Mouse (Mus musculus) gastrocnemius, postnatal 10 days (tissue): Measurements from ENCODE around the gene Top3a. TPM values are rescaled to one million over a fixed set of nuclear protein-coding genes. Genes with fewer than 3 reads are reported as not detected.
A peak's percentile ranks its signal among the peaks of the same experiment; 100 is the strongest.

Experiments used
- DNase-seq: peaks from one replicate; pipeline ENCODE4 v3.0.0; 2021; ENCODE audit warnings: mixed read lengths
- total RNA-seq, 2 experiments: library from RNA; stranded (reverse); gene quantifications; 2 replicates each; pipeline ENCODE4 v1.2.3; 2021

Top3a gene
- total RNA-seq, 2 experiments from 2014 or later, result 6.5 to 7.6 TPM

GRCm38 (mm10) chr11:60712639-60713255 is 64.4 kb downstream of the Top3a start:
- no peak for DNase-seq

- no peak for DNase-seq
Observed at GRCm38 (mm10) chr11:60712040-60712439, 65.1 kb downstream of the Top3a start.

- no peak for DNase-seq
Observed at GRCm38 (mm10) chr11:60711218-60711617, 65.9 kb downstream of the Top3a start.

- DNase-seq, result peak; percentile 8
Observed at GRCm38 (mm10) chr11:60709481-60710465, 67.4 kb downstream of the Top3a start.

- peak; percentile 3 for DNase-seq
Observed at GRCm38 (mm10) chr11:60708631-60709030, 68.5 kb downstream of the Top3a start.

- peak; percentile 87 for DNase-seq
Observed at GRCm38 (mm10) chr11:60707672-60708071, 69.5 kb downstream of the Top3a start.

GRCm38 (mm10) chr11:60706696-60707480 is 70.3 kb downstream of the Top3a start:
- peak; percentile 11 for DNase-seq

GRCm38 (mm10) chr11:60706076-60706475 is 71.1 kb downstream of the Top3a start:
- peak; percentile 4 for DNase-seq

GRCm38 (mm10) chr11:60705255-60705654 is 71.9 kb downstream of the Top3a start:
- peak; percentile 2 for DNase-seq

GRCm38 (mm10) chr11:60704023-60704880 is 72.9 kb downstream of the Top3a start:
- peak; percentile 3 for DNase-seq

- peak; percentile 70 for DNase-seq
Observed at GRCm38 (mm10) chr11:60703131-60703530, 74.0 kb downstream of the Top3a start.

- peak; percentile 3 for DNase-seq
Observed at GRCm38 (mm10) chr11:60701611-60702010, 75.6 kb downstream of the Top3a start.

GRCm38 (mm10) chr11:60700320-60701185 is 76.6 kb downstream of the Top3a start:
- no peak for DNase-seq

- peak; percentile 91 for DNase-seq
Observed at GRCm38 (mm10) chr11:60699524-60700075, 77.6 kb downstream of the Top3a start, which contains the start of gene Llgl1. Llgl1 (plus strand) TSS chr11:60699723.

- DNase-seq, result peak; percentile 75
Observed at GRCm38 (mm10) chr11:60698806-60699523, 78.2 kb downstream of the Top3a start.

GRCm38 (mm10) chr11:60697561-60697960 is 79.6 kb downstream of the Top3a start:
- no peak for DNase-seq

GRCm38 (mm10) chr11:60696165-60696564 is 81.0 kb downstream of the Top3a start:
- no peak for DNase-seq
